Mouse (Mus musculus) thymus, postnatal 14 days (tissue): ENCODE data around the gene Nisch.

Experiments used
- DNase-seq: peaks from one replicate; pipeline ENCODE4 v3.0.0; 2021

Gene Nisch

GRCm38 (mm10) chr14:31215157-31216002 is 1.4 kb downstream of the Nisch start:
- DNase-seq: peak; percentile 83

- no peak for DNase-seq
Measured at GRCm38 (mm10) chr14:31214684-31215083, 2.1 kb downstream of the Nisch start.

- DNase-seq: no peak
Measured at GRCm38 (mm10) chr14:31213868-31214267, 2.9 kb downstream of the Nisch start.

- DNase-seq: no peak
Measured at GRCm38 (mm10) chr14:31212499-31212898, 4.2 kb downstream of the Nisch start.

- no peak for DNase-seq
Measured at GRCm38 (mm10) chr14:31211854-31212253, 4.9 kb downstream of the Nisch start.

- no peak for DNase-seq
Measured at GRCm38 (mm10) chr14:31209133-31209557, 7.6 kb downstream of the Nisch start.

GRCm38 (mm10) chr14:31208084-31208483 is 8.7 kb downstream of the Nisch start, which contains the start of gene Tnnc1:
Gene Tnnc1 (plus strand): TSS chr14:31208312.
- DNase-seq: no peak

- DNase-seq: no peak
Measured at GRCm38 (mm10) chr14:31207070-31207830, 9.5 kb downstream of the Nisch start.

GRCm38 (mm10) chr14:31206472-31206981 is 10.2 kb downstream of the Nisch start:
- peak; percentile 98 for DNase-seq

GRCm38 (mm10) chr14:31205562-31206467 is 10.9 kb downstream of the Nisch start:
- peak; percentile 64 for DNase-seq

GRCm38 (mm10) chr14:31205244-31205561 is 11.5 kb downstream of the Nisch start:
- DNase-seq: peak; percentile 19

GRCm38 (mm10) chr14:31204844-31205243 is 11.9 kb downstream of the Nisch start:
- DNase-seq: no peak

- DNase-seq: no peak
Measured at GRCm38 (mm10) chr14:31200038-31200437, 16.7 kb downstream of the Nisch start.

- no peak for DNase-seq
Measured at GRCm38 (mm10) chr14:31199599-31199998, 17.1 kb downstream of the Nisch start.

- DNase-seq: no peak
Measured at GRCm38 (mm10) chr14:31197547-31198516, 18.9 kb downstream of the Nisch start.

- DNase-seq: peak; percentile 48
Measured at GRCm38 (mm10) chr14:31195968-31196367, 20.8 kb downstream of the Nisch start.

- DNase-seq: no peak
Measured at GRCm38 (mm10) chr14:31195521-31195920, 21.2 kb downstream of the Nisch start.

GRCm38 (mm10) chr14:31194891-31195513 is 21.7 kb downstream of the Nisch start:
- DNase-seq: peak; percentile 36

GRCm38 (mm10) chr14:31194441-31194840 is 22.3 kb downstream of the Nisch start:
- no peak for DNase-seq

GRCm38 (mm10) chr14:31193791-31194190 is 23.0 kb downstream of the Nisch start:
- no peak for DNase-seq

- no peak for DNase-seq
Measured at GRCm38 (mm10) chr14:31191936-31192335, 24.8 kb downstream of the Nisch start.
